Mouse (Mus musculus): ENCODE results near the gene Gm9936. TPM values are rescaled to one million over a fixed set of nuclear protein-coding genes. Genes with fewer than 3 reads are reported as not detected.
"Not testable (repeated sequence)": the region's sequence is repeated elsewhere in the genome, so short reads cannot be mapped to it uniquely, and the experiment has no call there.

Gm9936 gene
- polyA plus RNA-seq, 1 experiment from 2014 or later: 3.0 TPM

GRCm38 (mm10) chr5:114875858-114876257 is 17.4 kb upstream of the Gm9936 start:
- ATAC-seq (replicated peaks): no peak
- WGBS: 59% methylated on average over 6 of the region's 6 CpGs
- Histone ChIP-seq H3K9ac (no peak overlapping the region), H3K4me2 (no peak overlapping the region), H3K27ac (no peak overlapping the region), H3K4me1 (no peaks in the 10 kb centered on the region), H3K4me3 (no peak overlapping the region), H3K9me3 (no peaks in the 10 kb centered on the region), H3K36me3 (replicated peaks) (no peaks in the 10 kb centered on the region), H3K27me3 (replicated peaks) (no peaks in the 10 kb centered on the region)

GRCm38 (mm10) chr5:114865279-114865678 is 6.8 kb upstream of the Gm9936 start:
- Histone ChIP-seq H3K4me3 (no peak overlapping the region), H3K27ac (no peak overlapping the region), H3K4me1 (no peaks in the 10 kb centered on the region), H3K9ac (no peak overlapping the region), H3K9me3 (0 out of 2 replicates have a peak, but pooled peaks cover 4% of the 10 kb centered on the region), H3K36me3 (replicated peaks) (no peaks in the 10 kb centered on the region), H3K4me2 (no peak overlapping the region), H3K27me3 (replicated peaks) (no peaks in the 10 kb centered on the region)
- 82% methylated on average over 12 of the region's 12 CpGs for WGBS
- ATAC-seq (replicated peaks): no peak

DNA sequence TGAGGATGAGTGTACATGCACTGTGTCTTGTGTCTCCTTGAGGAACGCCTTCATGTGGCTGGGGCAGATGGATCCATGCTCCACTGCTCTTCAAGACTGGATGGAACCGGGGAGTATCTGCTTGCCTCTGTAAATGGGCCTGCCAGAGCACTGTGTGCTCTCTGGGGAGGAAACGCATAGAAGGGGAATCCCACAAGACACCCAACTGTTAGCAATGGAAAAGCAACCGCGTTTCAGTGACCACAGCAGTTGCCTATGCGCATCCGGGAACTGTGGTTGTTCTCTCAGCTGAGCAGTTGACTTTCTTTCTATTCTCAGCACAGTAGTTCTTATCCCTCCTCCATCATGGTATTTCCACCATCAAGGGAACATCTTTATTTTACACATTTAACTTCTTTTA is 6.3 kb upstream of the Gm9936 start:
- Histone ChIP-seq H3K27ac (no peak overlapping the region), H3K27me3 (replicated peaks) (no peaks in the 10 kb centered on the region), H3K9ac (no peak overlapping the region), H3K9me3 (0 out of 2 replicates have a peak, but pooled peaks cover 4% of the 10 kb centered on the region), H3K36me3 (replicated peaks) (no peaks in the 10 kb centered on the region), H3K4me3 (no peak overlapping the region), H3K4me2 (no peak overlapping the region), H3K4me1 (no peaks in the 10 kb centered on the region)
- ATAC-seq (replicated peaks): no peak
- 75% methylated on average over 7 of the region's 7 CpGs for WGBS

- Histone ChIP-seq H3K36me3 (replicated peaks) (no peaks in the 10 kb centered on the region), H3K27me3 (replicated peaks) (no peaks in the 10 kb centered on the region), H3K9me3 (no peaks in the 10 kb centered on the region), H3K4me1 (0 out of 2 replicates have a peak, but pooled peaks cover 7% of the 10 kb centered on the region), H3K4me2 (no peak overlapping the region), H3K9ac (no peak overlapping the region), H3K4me3 (no peak overlapping the region), H3K27ac (no peak overlapping the region)
- ATAC-seq (replicated peaks): no peak
- 78% methylated on average over 6 of the region's 6 CpGs for WGBS
Measured at GRCm38 (mm10) chr5:114861730-114862129, 3.2 kb upstream of the Gm9936 start.

- ATAC-seq (replicated peaks): peak; percentile 52; the same call in 1 of the 2 replicates
- peak overlapping the region; percentile 19 for H3K4me3 ChIP-seq
- WGBS: 5% methylated on average over 18 of the region's 18 CpGs
- H3K4me1 ChIP-seq: 0 out of 2 replicates have a peak, but pooled peaks cover 7% of the 10 kb centered on the region
- H3K36me3 ChIP-seq (replicated peaks): no peaks in the 10 kb centered on the region
- H3K27me3 ChIP-seq (replicated peaks): no peaks in the 10 kb centered on the region
- H3K9ac ChIP-seq: no peak overlapping the region
- H3K27ac ChIP-seq: peak overlapping the region; percentile 42; the same call in 1 of the 2 replicates
- peak overlapping the region; percentile 47 for H3K4me2 ChIP-seq
- H3K9me3 ChIP-seq: no peaks in the 10 kb centered on the region
Measured at GRCm38 (mm10) chr5:114859253-114859652, 771 bp upstream of the Gm9936 start.

DNA sequence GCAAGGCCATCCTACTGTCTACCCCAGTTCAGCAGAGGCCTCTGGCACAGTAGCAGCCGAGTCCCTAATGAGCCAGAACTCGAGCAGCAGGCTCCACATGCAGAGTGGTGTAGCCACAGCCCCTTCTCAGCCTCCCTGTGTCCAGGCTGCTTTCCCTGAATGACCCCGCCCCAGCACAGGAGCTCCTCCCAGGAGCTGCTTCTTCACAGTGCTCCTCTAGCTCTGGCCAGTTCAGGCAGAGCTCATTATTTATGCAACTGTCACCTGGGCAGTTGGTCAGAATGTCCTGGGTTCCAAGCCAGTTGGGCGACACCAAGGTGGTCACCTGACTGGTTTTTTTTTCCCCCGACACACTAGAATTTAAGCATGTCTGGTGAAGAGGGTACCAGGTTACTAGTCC is 5.1 kb downstream of the Gm9936 start, which contains the start of gene 4930519G04Rik:
TSS of gene 4930519G04Rik (plus strand) at position 301 of the 400 bp plus-strand sequence.
- not testable (repeated sequence) for H3K9ac ChIP-seq; H3K36me3 ChIP-seq (replicated peaks); H3K4me1 ChIP-seq; H3K27ac ChIP-seq; H3K27me3 ChIP-seq (replicated peaks); H3K4me3 ChIP-seq; H3K4me2 ChIP-seq; ATAC-seq (replicated peaks); H3K9me3 ChIP-seq
- WGBS: 80% methylated on average over 3 of the region's 5 CpGs

- 86% methylated on average over 20 of the region's 20 CpGs for WGBS
- Histone ChIP-seq H3K9ac (no peak overlapping the region), H3K36me3 (replicated peaks) (no peaks in the 10 kb centered on the region), H3K4me2 (no peak overlapping the region), H3K9me3 (no peaks in the 10 kb centered on the region), H3K27ac (no peak overlapping the region), H3K4me3 (no peak overlapping the region), H3K4me1 (no peaks in the 10 kb centered on the region), H3K27me3 (replicated peaks) (no peaks in the 10 kb centered on the region)
- no peak for ATAC-seq (replicated peaks)
Measured at GRCm38 (mm10) chr5:114851565-114852236, 6.8 kb downstream of the Gm9936 start.

DNA sequence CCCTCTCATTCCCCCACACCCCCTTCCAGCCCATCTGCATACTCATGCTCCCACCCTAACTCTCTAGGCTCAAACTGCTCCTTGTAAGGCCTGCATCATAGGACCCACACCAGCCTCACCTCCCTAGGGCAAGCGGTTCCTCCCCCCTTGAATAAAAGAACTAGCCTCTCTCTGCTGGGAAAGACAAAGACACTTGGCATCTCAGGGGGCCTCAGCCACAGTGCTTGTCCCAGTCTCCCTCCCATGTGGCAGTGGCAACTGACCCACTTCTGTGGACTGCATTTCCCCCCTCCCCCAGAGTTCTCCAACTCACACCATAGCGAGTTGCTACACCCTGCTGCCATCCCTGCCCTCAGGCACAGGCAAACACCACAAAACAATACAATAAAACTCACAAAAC is 14.1 kb downstream of the Gm9936 start:
- not testable (repeated sequence) for H3K4me3 ChIP-seq; ATAC-seq (replicated peaks); H3K27me3 ChIP-seq (replicated peaks); H3K4me1 ChIP-seq; H3K4me2 ChIP-seq; H3K9ac ChIP-seq; H3K36me3 ChIP-seq (replicated peaks); H3K9me3 ChIP-seq; H3K27ac ChIP-seq
- 65% methylated on average over 2 of the region's 2 CpGs for WGBS

DNA sequence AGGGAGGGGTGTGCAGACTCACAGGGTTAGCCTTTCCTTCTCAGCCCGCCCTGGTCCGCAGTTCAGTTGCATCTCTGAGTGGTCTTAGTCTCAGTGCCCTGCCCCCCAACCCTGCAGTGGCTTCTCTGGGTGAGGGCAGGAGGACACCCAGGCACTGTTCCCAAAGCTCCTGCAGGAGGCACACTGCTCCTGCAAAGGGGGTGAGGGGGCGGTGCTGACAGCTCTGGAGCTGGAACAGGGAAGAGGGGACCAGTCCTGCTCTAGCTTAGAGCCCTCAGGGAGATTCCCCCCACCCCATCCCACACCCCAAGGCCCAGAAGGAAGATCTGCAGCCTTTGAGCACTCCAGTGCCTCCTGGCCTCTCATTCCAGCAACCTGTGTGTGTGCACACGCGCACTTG is 15.8 kb downstream of the Gm9936 start:
- Histone ChIP-seq H3K27me3 (replicated peaks) (no peaks in the 10 kb centered on the region), H3K27ac (no peak overlapping the region), H3K4me3 (no peak overlapping the region), H3K4me2 (no peak overlapping the region), H3K4me1 (peaks cover 7% of the 10 kb centered on the region), H3K9me3 (no peaks in the 10 kb centered on the region), H3K36me3 (replicated peaks) (no peaks in the 10 kb centered on the region), H3K9ac (no peak overlapping the region)
- 66% methylated on average over 5 of the region's 5 CpGs for WGBS
- no peak for ATAC-seq (replicated peaks)

- H3K9ac ChIP-seq; H3K4me2 ChIP-seq; ATAC-seq (replicated peaks); H3K4me1 ChIP-seq; H3K27ac ChIP-seq; H3K9me3 ChIP-seq; H3K36me3 ChIP-seq (replicated peaks); H3K27me3 ChIP-seq (replicated peaks); H3K4me3 ChIP-seq: not testable (repeated sequence)
- WGBS: 47% methylated on average over 3 of the region's 3 CpGs
Measured at GRCm38 (mm10) chr5:114842155-114842554, 16.3 kb downstream of the Gm9936 start.

DNA sequence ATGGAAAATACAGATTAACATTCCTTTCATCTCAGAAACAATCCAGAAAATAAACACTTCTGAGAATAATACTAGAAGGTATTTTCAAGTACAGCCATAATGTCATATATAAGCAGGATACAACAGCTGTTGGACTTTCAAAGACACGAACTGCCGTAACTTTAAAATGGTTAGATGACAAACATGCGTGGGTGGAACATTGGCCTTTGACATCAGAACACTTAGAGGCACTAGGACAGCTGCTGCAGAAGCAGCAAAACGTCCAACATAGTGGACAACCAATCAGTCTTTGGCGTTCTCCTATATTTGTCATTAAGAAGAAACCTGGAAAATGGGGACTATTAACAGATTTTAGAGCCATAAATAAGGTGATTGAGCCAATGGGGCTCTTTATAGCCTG is 18.0 kb downstream of the Gm9936 start:
- H3K4me3 ChIP-seq; H3K4me1 ChIP-seq; H3K27me3 ChIP-seq (replicated peaks); H3K36me3 ChIP-seq (replicated peaks); H3K27ac ChIP-seq; H3K9ac ChIP-seq; H3K9me3 ChIP-seq; H3K4me2 ChIP-seq; ATAC-seq (replicated peaks): not testable (repeated sequence)
- WGBS: 77% methylated on average over 5 of the region's 5 CpGs

- Histone ChIP-seq H3K4me3 (no peak overlapping the region), H3K9me3 (no peaks in the 10 kb centered on the region), H3K27me3 (replicated peaks) (no peaks in the 10 kb centered on the region), H3K9ac (no peak overlapping the region), H3K27ac (no peak overlapping the region), H3K36me3 (replicated peaks) (no peaks in the 10 kb centered on the region), H3K4me2 (no peak overlapping the region), H3K4me1 (no peaks in the 10 kb centered on the region)
- ATAC-seq (replicated peaks): no peak
- 73% methylated on average over 12 of the region's 12 CpGs for WGBS
Measured at GRCm38 (mm10) chr5:114836886-114837285, 21.6 kb downstream of the Gm9936 start.

DNA sequence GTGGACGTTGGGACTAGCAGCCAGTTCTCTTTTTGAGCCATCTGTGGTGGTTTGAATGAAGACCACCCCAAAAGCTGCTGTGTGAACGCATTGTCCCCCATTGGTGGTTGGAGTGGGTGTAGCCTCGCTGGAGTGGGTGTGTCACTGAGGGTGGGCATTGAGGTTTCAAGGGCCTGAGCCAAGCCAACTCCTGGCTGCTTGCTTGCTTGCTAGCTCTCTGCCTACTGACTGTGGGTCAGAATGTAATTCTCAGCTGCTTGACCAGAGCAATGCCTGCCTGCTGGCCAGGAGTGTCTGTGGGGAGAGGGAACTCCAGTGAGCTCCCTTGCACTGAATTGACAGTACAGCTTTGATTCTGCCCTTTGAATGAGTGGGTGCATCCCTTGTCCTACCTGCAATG is 28.7 kb downstream of the Gm9936 start:
- no peak overlapping the region for H3K4me3 ChIP-seq
- no peaks in the 10 kb centered on the region for H3K9me3 ChIP-seq
- no peak overlapping the region for H3K9ac ChIP-seq
- no peaks in the 10 kb centered on the region for H3K27me3 ChIP-seq (replicated peaks)
- H3K4me1 ChIP-seq: no peaks in the 10 kb centered on the region
- H3K36me3 ChIP-seq (replicated peaks): no peaks in the 10 kb centered on the region
- 65% methylated on average over 3 of the region's 3 CpGs for WGBS
- no peak overlapping the region for H3K27ac ChIP-seq
- H3K4me2 ChIP-seq: no peak overlapping the region
- ATAC-seq (replicated peaks): no peak
